Mouse (Mus musculus): ENCODE measurements at regions not wholly inside any gene's neighbourhood (a gene's known extent, or its start where the extent isn't known, plus 50 kb on each side); places are given as distances from the start of the nearest gene placed in this dataset.
"Not testable (repeated sequence)": the region's sequence is repeated elsewhere in the genome, so short reads cannot be mapped to it uniquely, and the experiment has no call there.

DNA sequence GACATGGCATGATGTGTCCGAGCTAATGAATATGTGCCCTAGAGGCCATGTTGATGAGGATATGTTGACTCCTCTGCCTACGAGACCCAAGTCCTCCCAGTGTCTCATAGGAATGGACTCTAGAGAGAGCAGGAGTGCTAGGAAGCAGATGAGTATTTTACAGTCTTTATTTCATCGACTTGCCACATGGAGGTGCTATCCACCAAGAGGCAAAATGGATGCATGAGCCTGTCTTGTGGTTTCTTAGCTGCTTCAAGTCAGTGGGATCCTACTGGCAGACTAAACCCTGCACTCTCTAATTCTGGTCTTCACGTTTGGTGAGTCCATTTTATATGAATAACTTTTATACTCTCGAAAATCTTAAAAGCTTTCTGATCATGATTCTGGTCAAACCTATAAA, 253.4 kb downstream of the Dad1 start:
- peak; percentile 60 for DNase-seq (ENCODE audit: low spot score)

DNA sequence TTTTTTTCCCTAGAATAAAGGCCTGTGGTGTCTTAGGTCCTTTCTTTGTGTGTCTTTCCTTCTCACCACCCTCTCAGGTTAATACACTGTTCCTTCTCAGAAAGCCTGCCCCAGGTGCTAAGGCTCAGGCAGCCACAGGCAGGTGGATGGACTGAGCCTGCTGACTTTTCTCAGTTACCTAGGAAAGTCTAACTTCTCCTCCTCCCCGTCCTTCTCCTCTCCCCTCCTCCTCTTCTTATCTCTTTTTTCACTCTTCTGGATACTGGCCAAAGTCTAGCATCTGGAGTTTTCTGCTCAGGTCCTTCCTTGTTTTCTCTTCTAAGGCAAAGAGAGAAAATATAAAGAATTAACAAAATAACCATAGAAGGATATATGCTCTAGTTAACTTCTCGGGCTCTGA, 260.5 kb downstream of the Dad1 start:
- DNase-seq (ENCODE audit: low spot score): no peak

DNA sequence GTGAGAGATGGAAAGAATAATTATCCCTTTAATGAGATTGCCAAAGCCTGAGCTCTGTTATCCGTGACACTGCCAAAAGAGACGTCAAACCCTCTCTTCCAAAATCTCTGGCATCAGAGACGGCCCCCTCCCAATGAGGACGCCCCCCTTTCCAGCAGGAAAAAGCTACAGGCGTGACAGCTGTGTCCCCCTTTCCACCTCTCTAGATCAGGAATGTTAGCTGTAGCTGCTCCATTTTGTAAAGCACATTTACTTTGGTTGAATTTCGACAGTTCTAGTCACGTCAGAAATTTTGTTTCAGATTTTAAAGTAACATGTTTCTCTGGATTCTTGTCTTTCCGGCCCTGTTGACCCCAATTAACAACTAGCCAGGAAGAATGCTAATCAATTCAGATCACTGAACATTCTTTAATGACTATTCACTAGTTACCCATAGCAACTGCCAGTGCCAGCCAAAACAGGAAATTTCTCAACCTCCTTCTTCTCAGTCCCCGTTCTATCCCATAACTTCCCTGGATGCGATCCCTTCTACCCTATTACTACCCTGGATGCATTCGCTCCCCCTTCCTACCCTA, 261.1 kb downstream of the Dad1 start:
- DNase-seq (ENCODE audit: low spot score): no peak

DNA sequence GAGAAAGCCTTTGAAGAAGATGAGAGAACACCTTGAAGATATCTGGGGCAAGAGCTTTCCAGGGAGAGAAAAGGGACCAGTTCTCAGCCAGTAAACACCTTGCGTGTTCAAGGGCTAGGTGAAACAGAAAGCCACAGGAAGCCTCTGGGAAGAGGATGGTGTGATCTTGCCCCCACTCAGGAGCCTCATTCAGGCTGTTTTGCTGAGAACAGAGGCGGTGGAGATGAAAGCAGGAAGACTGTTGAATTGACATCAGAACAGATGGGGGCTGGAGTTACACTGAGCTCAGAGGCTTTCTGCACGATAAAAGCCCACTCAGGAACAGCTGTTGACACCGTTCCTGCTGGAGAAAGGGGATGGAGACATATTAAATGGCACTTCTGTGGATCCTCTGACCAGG, 262.5 kb downstream of the Dad1 start:
- peak; percentile 64 for DNase-seq (ENCODE audit: low spot score)

DNA sequence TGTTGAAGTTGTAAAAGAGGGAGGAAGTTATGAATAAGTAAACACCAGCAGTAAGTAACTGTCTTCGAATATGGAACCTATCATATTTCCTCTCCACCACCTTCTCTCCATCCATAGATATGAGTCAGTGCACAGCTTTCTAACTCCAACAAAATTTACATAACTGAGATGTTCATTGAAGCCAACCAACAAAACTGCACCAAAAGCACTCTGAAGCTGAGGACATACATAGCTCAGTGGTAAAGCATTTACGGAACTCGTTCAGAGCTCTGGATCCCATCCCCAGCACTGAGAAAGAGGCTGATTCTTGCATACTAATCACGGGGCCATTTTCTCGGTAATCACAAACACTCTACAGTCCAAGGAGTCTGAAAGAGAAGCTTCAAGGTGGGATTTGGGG, 273.1 kb downstream of the Dad1 start:
- DNase-seq (ENCODE audit: low spot score): no peak

DNA sequence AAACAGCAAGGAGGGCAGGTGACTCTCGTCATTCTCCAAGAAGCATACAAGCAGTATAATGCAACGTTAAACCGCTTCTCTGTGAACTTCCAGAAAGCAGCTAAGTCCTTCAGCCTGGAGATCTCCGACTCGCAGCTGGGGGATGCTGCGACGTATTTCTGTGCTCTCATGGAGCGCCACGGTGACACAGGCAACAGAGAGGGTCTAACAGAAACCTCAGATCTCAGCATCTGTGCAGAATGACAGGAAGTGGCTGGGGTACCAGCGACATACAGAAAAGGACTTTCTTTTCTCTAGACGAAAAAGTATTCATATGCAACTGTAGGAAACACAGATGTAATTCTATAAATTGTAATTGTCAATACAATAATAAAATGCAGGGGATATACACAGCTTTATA, 292.5 kb downstream of the Dad1 start:
- DNase-seq (ENCODE audit: low spot score): peak; percentile 78

DNA sequence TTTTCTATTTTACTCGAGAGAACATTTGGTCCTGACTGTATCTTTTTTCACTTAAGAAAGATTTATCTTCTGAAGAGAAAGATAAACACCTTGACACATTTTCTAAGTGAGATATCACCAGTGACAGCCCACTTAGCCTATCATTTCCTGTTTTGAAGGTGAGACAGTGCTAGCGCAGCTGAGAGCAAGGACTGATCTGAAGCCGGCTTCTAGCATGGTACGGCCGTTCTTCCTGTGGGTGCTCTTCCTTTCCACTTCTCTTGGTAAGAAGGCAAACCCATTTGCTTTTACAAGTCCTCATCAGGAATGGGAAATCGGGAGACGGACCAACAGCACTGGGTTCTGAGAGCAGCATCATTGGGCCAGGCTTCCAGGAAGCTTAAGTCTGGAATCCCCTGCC, 293.1 kb downstream of the Dad1 start:
- peak; percentile 71 for DNase-seq (ENCODE audit: low spot score)

DNA sequence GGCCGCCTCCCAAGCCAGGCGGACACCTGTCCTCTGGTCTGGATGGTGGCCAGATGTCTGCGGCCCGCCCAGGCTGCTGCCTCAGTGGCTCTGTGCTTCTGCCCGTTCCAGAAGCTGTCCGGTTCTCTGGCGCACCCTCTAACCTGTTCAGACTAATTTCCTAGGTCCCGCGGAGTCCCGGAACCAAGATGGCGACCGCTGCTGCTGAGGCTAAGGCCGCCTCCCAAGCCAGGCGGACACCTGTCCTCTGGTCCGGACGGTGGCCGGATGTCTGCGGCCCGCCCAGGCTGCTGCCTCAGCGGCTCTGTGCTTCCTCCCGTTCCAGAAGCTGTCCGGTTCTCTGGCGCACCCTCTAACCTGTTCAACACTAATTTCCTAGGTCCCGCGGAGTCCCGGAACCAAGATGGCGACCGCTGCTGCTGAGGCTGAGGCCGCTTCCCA, 318.1 kb downstream of the Dad1 start:
- not testable (repeated sequence) for DNase-seq (ENCODE audit: low spot score)

DNA sequence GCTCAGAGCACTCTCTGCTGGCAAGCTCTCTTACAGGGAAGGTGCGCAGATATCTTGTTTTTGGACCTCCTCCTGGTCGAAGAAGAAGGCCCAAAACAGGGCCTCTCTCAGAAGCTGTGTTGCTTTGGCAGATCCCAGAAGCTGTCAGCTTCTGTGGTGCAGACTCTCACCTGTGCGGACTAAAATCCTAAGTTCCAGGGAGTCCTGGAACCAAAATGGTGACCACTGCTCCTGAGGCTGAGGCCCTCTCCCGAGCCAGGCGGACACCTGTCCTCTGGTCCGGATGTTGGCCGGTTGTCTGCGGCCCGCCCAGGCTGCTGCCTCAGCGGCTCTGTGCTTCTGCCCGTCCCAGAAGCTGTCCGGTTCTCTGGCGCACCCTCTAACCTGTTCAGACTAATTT, 318.6 kb downstream of the Dad1 start:
- not testable (repeated sequence) for DNase-seq (ENCODE audit: low spot score)

DNA sequence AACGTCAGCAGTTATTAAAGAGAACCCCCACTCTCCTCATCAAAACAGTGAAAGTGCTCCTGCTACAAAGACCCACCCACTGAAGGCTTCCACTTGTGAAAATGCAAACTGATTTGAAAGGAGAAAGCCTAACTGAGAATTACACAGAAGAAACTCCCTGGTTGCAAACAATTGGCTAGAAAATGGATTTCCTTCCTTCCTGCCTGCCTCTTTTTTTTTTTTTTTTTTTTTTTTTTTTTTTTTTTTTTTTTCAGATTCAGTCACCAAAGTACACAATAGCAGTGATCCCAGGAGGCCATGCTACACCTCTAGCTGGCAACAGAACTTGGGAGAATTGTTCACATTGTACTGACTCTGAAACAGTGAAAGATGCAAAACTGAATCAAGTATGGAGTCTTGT, 343.0 kb downstream of the Dad1 start:
- no peak for DNase-seq (ENCODE audit: low spot score)

DNA sequence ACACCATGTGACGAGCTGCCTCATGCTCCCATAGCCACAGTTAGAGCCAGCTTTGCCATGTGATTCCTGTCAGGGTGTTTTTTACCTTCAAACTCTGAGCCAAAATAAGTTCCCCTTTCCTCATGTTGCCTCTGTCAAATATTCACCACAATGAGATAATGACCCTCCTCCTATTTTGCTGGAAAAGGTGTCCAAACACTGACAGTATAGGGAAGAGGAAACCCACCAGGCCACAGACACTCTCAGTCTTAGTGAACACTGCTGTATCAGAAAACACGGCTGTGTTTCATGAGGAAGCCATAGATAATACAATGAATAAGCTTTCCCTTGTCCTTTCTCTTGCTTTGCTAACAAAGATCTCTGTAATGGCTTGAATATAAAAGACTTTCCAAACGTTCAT, 349.3 kb downstream of the Dad1 start:
- DNase-seq (ENCODE audit: low spot score): no peak

DNA sequence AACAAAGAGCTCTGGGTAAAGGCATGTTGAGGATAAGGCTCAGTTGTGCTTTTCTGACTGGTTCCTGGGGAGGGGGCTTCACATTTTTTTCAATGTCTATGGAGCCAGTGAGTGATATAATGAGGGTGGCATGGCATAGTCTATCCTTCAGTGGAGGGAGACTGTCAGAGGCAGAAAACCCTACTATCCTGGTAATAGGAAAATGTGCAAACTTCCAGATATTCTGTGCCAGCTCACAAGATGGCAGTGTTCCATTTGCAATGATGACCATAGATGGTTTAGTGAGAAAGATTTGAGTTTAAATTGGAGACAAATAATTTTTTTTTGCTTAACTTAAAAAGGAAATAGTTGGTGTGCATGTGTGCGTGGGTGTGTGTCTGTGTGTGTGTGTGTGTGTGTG, 352.8 kb downstream of the Dad1 start:
- DNase-seq (ENCODE audit: low spot score): no peak

DNA sequence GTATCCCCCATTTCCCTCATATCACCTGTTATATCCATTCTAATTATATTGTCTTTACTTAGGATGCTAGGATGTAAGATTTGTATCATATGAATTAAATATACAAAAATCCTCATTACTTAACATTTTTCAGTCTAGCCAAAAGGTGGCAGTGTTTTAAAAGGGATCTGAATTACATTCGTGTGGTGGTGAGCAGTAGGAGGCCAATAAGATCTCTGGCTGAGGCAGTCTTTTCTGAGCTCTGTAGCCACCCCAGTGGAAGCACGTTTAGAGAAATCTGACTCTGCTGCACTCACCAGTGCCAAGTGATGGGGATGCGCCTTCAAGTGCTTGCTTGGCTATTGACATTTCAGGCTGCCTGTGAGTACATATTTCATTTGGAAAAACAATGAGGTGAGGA, 372.6 kb downstream of the Dad1 start:
- DNase-seq (ENCODE audit: low spot score): peak; percentile 61

DNA sequence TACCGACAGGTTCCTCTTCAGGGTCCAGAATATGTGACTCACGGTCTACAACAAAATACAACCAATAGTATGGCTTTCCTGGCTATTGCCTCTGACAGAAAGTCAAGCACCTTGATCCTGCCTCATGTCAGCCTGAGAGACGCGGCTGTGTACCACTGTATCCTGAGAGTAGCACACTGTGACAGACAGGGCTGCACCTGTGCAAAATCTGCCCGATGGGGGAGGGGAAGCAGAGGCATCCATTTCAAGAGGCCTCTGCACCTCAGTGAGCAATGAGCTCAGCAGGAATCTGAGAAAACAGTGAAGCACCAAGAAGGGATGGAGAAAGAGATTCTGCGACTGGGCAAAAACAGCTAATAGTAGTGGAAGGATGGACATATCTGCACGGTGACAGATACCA, 377.3 kb downstream of the Dad1 start:
- DNase-seq (ENCODE audit: low spot score): peak; percentile 75

DNA sequence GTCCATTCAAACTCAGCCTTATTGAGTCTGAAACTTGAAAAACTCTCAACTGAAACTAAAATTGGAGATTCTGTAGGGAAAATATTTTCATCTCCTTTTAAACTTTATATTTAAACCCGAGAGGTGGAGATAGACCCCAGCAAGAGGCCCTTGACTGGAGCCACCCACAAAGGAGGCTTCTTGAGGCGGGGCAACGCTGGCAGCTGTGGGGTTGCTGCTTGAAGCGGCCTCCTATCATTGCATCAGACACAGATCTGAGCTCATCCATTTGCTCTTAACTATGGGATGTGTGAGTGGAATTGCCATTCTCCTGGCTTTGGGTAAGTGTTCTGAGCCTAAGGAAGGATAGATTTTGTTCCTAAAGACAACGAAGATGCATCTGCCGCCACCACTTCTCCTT, 378.2 kb downstream of the Dad1 start:
- DNase-seq (ENCODE audit: low spot score): peak; percentile 51

DNA sequence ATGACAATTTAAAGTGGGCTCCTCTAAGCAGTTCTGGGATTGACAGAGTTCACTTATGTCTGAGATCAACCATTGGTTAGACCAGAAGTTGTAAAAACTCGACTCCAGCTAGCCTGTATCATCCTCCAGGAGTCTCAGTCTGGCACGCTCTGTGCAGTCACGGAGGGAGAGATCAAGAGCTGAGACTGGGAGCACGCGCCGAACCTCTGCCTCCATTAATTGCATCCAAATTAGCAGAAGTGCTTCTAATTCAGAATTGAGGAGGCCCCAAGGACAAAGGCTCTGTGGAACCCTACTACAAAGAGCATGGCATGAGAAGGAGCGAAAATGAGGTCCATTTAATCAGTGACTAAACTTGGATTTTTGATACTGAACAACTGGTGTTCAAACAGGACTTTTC, 406.9 kb downstream of the Dad1 start:
- no peak for DNase-seq (ENCODE audit: low spot score)

DNA sequence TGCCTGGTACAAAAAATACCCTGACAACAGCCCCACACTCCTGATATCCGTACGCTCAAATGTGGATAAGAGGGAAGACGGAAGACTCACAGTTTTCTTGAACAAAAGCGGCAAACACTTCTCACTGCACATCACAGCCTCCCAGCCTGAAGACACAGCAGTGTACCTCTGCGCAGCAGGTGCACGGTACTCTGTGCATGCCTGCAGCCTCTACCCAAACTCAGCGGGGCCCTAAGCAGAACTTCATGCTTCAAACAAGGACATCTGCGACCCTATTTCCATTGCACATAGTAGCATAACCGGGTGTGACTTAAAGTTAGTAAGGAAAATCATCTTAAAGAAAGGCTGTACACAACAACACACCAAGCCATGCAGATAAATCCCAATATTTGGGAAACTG, 408.3 kb downstream of the Dad1 start:
- peak; percentile 54 for DNase-seq (ENCODE audit: low spot score)

DNA sequence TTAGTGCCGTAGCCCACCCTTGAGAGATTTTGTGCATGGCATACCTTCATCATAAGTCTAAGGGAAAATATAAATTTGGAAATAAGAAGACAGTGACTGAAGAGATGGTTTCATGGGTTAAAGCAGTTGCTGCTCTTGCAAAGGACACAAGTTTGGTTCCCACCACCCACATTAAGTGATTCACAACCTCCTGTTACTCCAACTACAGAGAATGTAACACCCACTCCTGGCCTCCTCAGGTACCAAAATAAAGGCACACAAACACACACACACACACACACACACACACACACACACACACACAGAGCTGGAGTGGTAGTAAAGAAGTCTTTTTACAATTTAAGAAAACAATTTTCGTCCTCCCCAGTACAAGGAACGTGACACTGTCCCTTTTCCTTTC, 421.4 kb downstream of the Dad1 start:
- no peak for DNase-seq (ENCODE audit: low spot score)

DNA sequence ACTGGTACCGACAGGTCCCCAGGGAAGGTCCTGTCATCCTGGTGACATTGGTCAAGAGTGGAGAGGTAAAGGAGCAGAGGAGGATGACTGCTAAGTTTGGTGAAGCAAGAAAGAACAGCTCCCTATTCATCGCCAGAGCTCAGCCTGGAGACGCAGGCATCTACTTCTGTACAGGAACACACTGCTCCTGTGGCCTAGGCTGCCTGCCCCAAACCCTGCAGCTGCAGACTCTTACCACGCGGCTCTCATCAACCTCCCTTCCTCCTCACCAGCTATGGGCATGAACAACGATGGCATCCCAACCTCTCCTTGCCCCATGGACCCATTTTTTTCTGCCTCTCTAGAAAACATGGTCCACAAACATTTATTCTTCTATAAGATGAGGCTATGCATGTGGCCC, 422.3 kb downstream of the Dad1 start:
- peak; percentile 17 for DNase-seq (ENCODE audit: low spot score)

DNA sequence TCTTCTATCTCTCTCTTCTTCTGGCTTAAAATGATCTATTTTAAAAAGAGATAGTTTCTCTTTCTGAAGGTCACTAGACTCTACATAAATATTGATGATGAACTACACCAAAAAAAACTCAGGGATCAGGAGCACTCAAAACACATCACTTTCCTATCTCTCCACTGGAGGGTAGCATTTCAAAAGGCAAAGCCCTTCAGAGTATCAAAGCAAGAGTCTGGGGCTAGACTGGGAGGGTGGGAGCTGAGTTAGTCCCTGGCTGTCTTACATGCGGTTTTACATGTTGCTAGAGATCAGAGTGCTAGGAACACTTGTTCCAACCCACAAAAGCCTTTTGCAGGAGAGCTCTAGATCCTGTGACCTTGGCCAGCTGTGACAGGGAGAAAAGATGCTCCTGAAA, 423.2 kb downstream of the Dad1 start:
- peak; percentile 68 for DNase-seq (ENCODE audit: low spot score)

DNA sequence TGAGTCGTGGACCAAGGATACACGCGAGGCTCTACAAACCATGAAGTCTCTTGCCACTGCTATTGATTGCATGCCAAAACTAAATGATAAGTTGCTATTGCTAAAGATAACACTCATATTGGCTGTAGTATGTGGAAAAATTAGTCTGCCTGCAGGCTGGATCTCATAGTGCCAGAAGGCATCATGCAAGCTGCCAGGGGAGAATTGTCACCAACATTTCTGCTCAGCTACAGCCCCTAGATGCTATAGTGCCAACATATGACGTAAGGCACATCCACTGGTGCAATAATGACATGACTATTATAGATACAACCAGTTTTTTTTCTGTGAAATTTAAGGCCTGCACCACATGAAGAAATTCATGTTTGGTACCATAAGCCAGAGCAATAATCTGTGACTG, 427.1 kb downstream of the Dad1 start:
- no peak for DNase-seq (ENCODE audit: low spot score)

DNA sequence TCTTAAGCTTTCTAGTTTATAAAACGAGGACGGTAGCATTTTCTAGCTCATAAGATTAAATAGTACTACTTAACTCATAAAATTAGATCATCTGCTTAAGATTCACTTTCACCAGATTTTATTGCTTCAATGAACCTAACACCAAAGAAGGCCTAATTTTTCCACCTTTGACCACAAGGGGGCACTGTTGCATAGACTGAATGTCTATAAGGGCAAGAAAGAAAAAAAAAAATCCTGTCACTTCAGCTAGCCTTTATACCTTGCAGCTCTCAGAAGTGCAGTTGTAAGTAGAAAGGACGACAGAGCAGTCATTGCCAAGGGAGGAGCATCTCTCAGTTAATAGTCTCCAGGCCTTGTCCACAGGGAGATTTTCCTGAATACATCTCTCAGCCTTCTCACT, 447.7 kb downstream of the Dad1 start:
- peak; percentile 88 for DNase-seq (ENCODE audit: low spot score)

DNA sequence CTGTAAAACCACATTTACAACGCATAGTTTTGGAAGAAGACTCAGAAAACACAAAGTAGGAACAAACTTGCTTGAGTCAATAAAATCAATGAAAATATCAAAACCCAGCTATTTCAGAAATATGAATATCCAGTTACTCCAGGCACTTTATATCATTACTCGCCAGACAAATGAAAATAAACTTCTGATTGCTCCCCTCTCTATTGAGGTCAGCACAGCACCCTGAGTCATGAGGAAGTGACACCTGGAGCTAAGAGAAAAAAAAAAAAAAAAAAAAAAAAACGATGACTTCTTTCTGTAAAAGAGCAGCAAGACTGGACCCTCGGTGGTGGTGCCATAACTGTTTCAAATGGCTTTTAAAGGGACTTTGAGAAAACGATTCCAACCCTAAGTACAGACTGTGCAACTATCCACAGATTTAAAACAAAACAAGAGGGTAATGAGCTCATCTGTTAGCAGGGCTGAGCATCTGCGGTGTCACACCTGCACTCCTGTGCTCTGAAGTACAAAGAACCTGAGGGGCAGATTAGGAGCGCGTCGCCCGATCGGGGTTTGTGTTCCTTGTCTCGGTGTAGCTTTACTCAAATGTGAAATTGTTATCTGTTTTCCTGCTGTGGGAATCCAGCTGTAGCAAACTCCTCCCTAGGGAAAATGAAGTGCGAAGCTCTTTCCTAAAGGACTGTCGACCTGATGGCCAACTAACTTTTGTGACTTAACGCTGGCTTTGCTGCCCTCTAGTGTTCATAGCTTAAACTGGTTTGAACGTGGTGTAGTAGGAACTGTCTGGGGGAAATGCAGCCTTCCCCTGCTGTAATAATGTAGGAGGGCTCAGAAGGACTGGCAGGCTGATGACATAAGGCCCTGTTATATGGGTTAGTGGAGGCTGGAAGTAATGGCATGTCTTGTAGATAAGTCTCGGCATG, 449.9 kb downstream of the Dad1 start:
- DNase-seq (ENCODE audit: low spot score): peak; percentile 87

All from thymus, postnatal 0 days (tissue).